Mouse (Mus musculus) heart, postnatal 14 days (tissue): Measurements from ENCODE around the gene Pdzrn3. TPM values are rescaled to one million over a fixed set of nuclear protein-coding genes. Genes with fewer than 3 reads are reported as not detected.
A peak's percentile ranks its signal among the peaks of the same experiment; 100 is the strongest.

ENCODE experiments used
- DNase-seq, 2 experiments: peaks; one replicate each; pipeline ENCODE4 v3.0.0; 2021 to 2022
- intact Hi-C: fragments of 180-260 bp; cut with DNase I; formaldehyde crosslinking; loops from one replicate; pipeline ENCODE4 v1.15.1; 2025
- total RNA-seq, 2 experiments: library from RNA; stranded (reverse); gene quantifications; 2 replicates each; pipeline ENCODE4 v1.2.3; 2021

Gene Pdzrn3
- total RNA-seq, 2 experiments from 2014 or later = 33.4 to 35.0 TPM

GRCm38 (mm10) chr6:101374721-101375120 is 3.0 kb downstream of the Pdzrn3 start:
- intact Hi-C loops = loop anchor here (5.0 to 10.0 kb wide), 2 partner anchors 158 to 490 kb away; no protein-coding TSS in a partner anchor
- peak; percentile 62 to 75 for DNase-seq

- peak in 1 of 2 experiments; percentile 23 for DNase-seq
- intact Hi-C loops = loop anchor here (10.0 kb wide), 1 partner anchor 489 kb away; no protein-coding TSS in a partner anchor
Measured at GRCm38 (mm10) chr6:101374186-101374585, 3.5 kb downstream of the Pdzrn3 start.

- intact Hi-C loops = loop anchor here (10.0 kb wide), 1 partner anchor 488 kb away; no protein-coding TSS in a partner anchor
- DNase-seq = no peak
Measured at GRCm38 (mm10) chr6:101372982-101373381, 4.7 kb downstream of the Pdzrn3 start.

GRCm38 (mm10) chr6:101366809-101367602 is 10.7 kb downstream of the Pdzrn3 start:
- intact Hi-C loops = no loop called here
- DNase-seq = peak in 1 of 2 experiments; percentile 72

- intact Hi-C loops = no loop called here
- DNase-seq = no peak
Measured at GRCm38 (mm10) chr6:101365795-101366194, 11.9 kb downstream of the Pdzrn3 start.

- no peak for DNase-seq
- intact Hi-C loops = no loop called here
Measured at GRCm38 (mm10) chr6:101363904-101364303, 13.8 kb downstream of the Pdzrn3 start.

GRCm38 (mm10) chr6:101362728-101363127 is 15.0 kb downstream of the Pdzrn3 start:
- DNase-seq = no peak

GRCm38 (mm10) chr6:101362268-101362667 is 15.4 kb downstream of the Pdzrn3 start:
- intact Hi-C loops = no loop called here
- no peak for DNase-seq

More at GRCm38 (mm10) chr6:101362728-101363127, 15.0 kb downstream of the Pdzrn3 start:
- intact Hi-C loops = no loop called here

- no peak for DNase-seq
- intact Hi-C loops = no loop called here
Measured at GRCm38 (mm10) chr6:101360211-101360737, 17.4 kb downstream of the Pdzrn3 start.

GRCm38 (mm10) chr6:101359646-101360045 is 18.1 kb downstream of the Pdzrn3 start:
- intact Hi-C loops = no loop called here
- no peak for DNase-seq

GRCm38 (mm10) chr6:101354887-101355286 is 22.8 kb downstream of the Pdzrn3 start:
- intact Hi-C loops = no loop called here
- no peak for DNase-seq

- peak; percentile 58 to 82 for DNase-seq
Measured at GRCm38 (mm10) chr6:101354230-101354881, 23.3 kb downstream of the Pdzrn3 start.

GRCm38 (mm10) chr6:101353701-101354100 is 24.0 kb downstream of the Pdzrn3 start:
- DNase-seq = no peak
- intact Hi-C loops = no loop called here

More at GRCm38 (mm10) chr6:101354230-101354881, 23.3 kb downstream of the Pdzrn3 start:
- intact Hi-C loops = no loop called here

GRCm38 (mm10) chr6:101352626-101353025 is 25.1 kb downstream of the Pdzrn3 start:
- intact Hi-C loops = no loop called here
- DNase-seq = no peak

GRCm38 (mm10) chr6:101351100-101351499 is 26.6 kb downstream of the Pdzrn3 start:
- DNase-seq = peak in 1 of 2 experiments; percentile 37
- intact Hi-C loops = no loop called here

GRCm38 (mm10) chr6:101350414-101350973 is 27.2 kb downstream of the Pdzrn3 start:
- DNase-seq = no peak
- intact Hi-C loops = no loop called here

GRCm38 (mm10) chr6:101348496-101348895 is 29.2 kb downstream of the Pdzrn3 start:
- intact Hi-C loops = no loop called here
- no peak for DNase-seq

GRCm38 (mm10) chr6:101340051-101340450 is 37.6 kb downstream of the Pdzrn3 start:
- intact Hi-C loops = no loop called here
- DNase-seq = no peak

GRCm38 (mm10) chr6:101337842-101338528 is 39.7 kb downstream of the Pdzrn3 start:
- DNase-seq = no peak
- intact Hi-C loops = loop anchor here (10.0 kb wide), 1 partner anchor 63 kb away; no protein-coding TSS in a partner anchor

- intact Hi-C loops = loop anchor here (10.0 kb wide), 1 partner anchor 62 kb away; no protein-coding TSS in a partner anchor
- no peak for DNase-seq
Measured at GRCm38 (mm10) chr6:101336660-101337059, 41.0 kb downstream of the Pdzrn3 start.
